Mouse (Mus musculus) liver, embryonic 14.5 days (tissue): ENCODE measurements around the gene Timm8b. TPM values are rescaled to one million over a fixed set of nuclear protein-coding genes. Genes with fewer than 3 reads are reported as not detected.

Experiments
- ATAC-seq: fragments of 200-750 bp; cut with Nextera tagmentation; 2 replicates; pipeline ENCODE4 v1.8.0; 2017; ENCODE audit warnings: moderate number of reproducible peaks, mild to moderate bottlenecking, moderate library complexity; ENCODE audit not compliant: insufficient read depth
- DNase-seq, 3 experiments: peaks; one replicate each; pipeline ENCODE4 v3.0.0-alpha.2; 2012 to 2013; ENCODE audit warnings: low read depth in 3 of 3, low spot score in 3 of 3
- H3K27ac ChIP-seq: fragments of 300-500 bp; sonication (generic); 2 replicates; pipeline ENCODE4 v1.5.1; 2014; ENCODE audit warnings: moderate library complexity, mild to moderate bottlenecking, control low read depth, inconsistent platforms
- H3K27me3 ChIP-seq: fragments of 300-500 bp; sonication (generic); 2 replicates; pipeline ENCODE4 v1.6.1; 2014; ENCODE audit warnings: mild to moderate bottlenecking, low read length, moderate library complexity; ENCODE audit not compliant: control insufficient read depth, insufficient read depth
- H3K36me3 ChIP-seq: fragments of 300-500 bp; sonication (generic); replicated peaks from 2 replicates; pipeline ENCODE4 v1.6.1; 2014; ENCODE audit warnings: low read depth; ENCODE audit not compliant: control insufficient read depth, insufficient read depth
- H3K4me1 ChIP-seq, 2 experiments: fragments of 200-500 bp in 1 of 2; fragments of 300-500 bp in 1 of 2; sonication (generic) in 1 of 2; replicated peaks; 2 replicates each; pipeline ENCODE4 v1.6.1; 2012 to 2014; ENCODE audit warnings: antibody characterized with exemption in 1 of 2, inconsistent platforms in 1 of 2, low read length in 1 of 2; ENCODE audit not compliant: control insufficient read depth in 2 of 2, insufficient read depth in 2 of 2
- H3K4me2 ChIP-seq: fragments of 300-500 bp; sonication (generic); 2 replicates; pipeline ENCODE4 v1.6.1; 2014; ENCODE audit warnings: low read depth, mild to moderate bottlenecking, control low read depth, moderate library complexity
- H3K4me3 ChIP-seq, 2 experiments: fragments of 200-500 bp in 1 of 2; fragments of 300-500 bp in 1 of 2; sonication (generic) in 1 of 2; 2 replicates each; pipeline ENCODE4 v1.5.1; 2012 to 2014; ENCODE audit warnings: low read depth in 2 of 2, low read length in 2 of 2, mild to moderate bottlenecking in 2 of 2, control low read depth in 1 of 2, inconsistent platforms in 1 of 2, moderate library complexity in 1 of 2; ENCODE audit not compliant: insufficient read depth in 1 of 2
- H3K9ac ChIP-seq: fragments of 300-500 bp; sonication (generic); replicated peaks from 2 replicates; pipeline ENCODE4 v1.6.1; 2014; ENCODE audit warnings: mild to moderate bottlenecking, control low read depth, moderate library complexity
- H3K9me3 ChIP-seq: fragments of 300-500 bp; sonication (generic); 2 replicates; pipeline ENCODE4 v1.6.1; 2016; ENCODE audit warnings: low read length, mixed read lengths; ENCODE audit not compliant: control insufficient read depth
- CTCF ChIP-seq: IDR thresholded peaks from 2 replicates; pipeline ENCODE4 v1.5.1; 2016; ENCODE audit warnings: antibody characterized with exemption, low read depth, control low read depth
- EP300 ChIP-seq: IDR thresholded peaks from 2 replicates; pipeline ENCODE4 v1.6.1; 2016; ENCODE audit warnings: antibody characterized with exemption, low read depth
- WGBS: fragments of 180-500 bp; shearing (Covaris S2); extraction: QIAGEN DNeasy Blood & Tissue Kit; methylation state at CpG from one replicate; pipeline ENCODE4 v1.1.7; 2014; ENCODE audit not compliant: insufficient replicate concordance; 5-methylcytosine and 5-hydroxymethylcytosine counted together
- polyA plus RNA-seq, 2 experiments: library from polyadenylated mRNA; depleted of rRNA in 1 of 2; stranded (reverse) in 1 of 2; unstranded in 1 of 2; fragments of >200 nt; fragmentation: Nextera tagmentation in 1 of 2; extraction: Ambion mirVana in 1 of 2; gene quantifications; 2 replicates each; pipeline versions ENCODE4 v1.2.1 to v1.2.3; 2012 to 2014

Gene Timm8b
- polyA plus RNA-seq, 2 experiments: 153 to 263 TPM

DNA sequence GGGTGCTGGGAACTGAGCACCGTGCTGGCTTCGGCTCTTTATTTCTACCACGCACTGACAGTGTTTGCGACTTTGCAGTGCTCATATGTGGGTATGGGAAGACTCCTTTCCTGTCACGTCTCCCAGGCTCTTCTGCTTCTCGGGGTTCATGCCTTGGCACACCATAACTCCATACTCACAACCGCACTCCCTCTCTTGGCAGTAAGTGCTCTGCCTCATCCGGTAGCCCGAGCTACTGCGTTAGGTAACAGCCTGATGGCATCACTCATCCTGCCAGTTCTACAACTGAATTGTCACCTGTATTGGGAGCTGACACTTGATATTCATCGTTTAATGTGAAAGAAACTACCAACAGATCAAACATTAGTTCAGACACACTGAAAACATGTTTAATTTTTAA lies 30.6 kb downstream of the Timm8b start:
- Histone ChIP-seq H3K9me3 (no peaks in the 10 kb centered on the region), H3K4me2 (no peak overlapping the region), H3K27me3 (no peaks in the 10 kb centered on the region), H3K9ac (no peak overlapping the region), H3K27ac (no peak overlapping the region), H3K36me3 (peaks cover 15% of the 10 kb centered on the region), H3K4me1 (no peaks in the 10 kb centered on the region; a peak in 1 of 4 replicates), H3K4me3 (no peak overlapping the region)
- no peak for ATAC-seq
- DNase-seq: no peak
- no peak for TF ChIP-seq CTCF
- no peak for TF ChIP-seq EP300
- 83% methylated on average over 11 of the region's 11 CpGs for WGBS

DNA sequence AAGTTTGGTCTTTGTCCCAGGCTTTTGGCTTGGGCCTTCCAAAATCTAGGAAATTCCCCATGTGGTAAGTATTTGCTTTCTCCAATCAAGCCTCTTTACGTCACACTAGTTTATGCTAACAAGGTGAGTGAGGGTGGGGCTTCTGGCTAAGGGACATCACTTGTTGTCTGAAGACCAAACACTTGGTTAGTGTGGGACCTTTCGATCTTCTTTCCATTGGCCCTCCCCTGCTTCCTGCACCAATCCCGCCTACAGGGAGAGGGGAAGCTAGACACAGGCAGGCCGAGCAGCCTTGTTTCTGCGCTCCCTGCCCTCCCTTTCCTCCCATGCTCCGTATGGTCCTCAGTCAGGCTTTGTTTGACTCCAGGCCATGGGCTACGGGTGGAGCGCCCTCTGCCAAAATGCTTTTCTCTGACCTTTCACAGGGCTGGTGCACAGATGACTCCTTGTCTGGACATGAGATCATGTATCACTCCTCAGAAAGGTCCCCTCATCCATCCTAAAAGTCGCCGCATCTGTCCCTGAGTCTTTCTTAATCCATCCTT lies 43.2 kb downstream of the Timm8b start:
- no peak overlapping the region for H3K4me3 ChIP-seq
- no peak overlapping the region for H3K4me2 ChIP-seq
- TF ChIP-seq CTCF (no peak), EP300 (no peak)
- H3K27ac ChIP-seq: no peak overlapping the region
- DNase-seq (no peak), ATAC-seq (no peak)
- peaks cover 47% of the 10 kb centered on the region for H3K36me3 ChIP-seq
- H3K27me3 ChIP-seq: no peaks in the 10 kb centered on the region
- no peaks in the 10 kb centered on the region for H3K9me3 ChIP-seq
- WGBS: 78% methylated on average over 10 of the region's 10 CpGs
- H3K9ac ChIP-seq: no peak overlapping the region
- peaks cover 6 to 8% of the 10 kb centered on the region in 2 experiments for H3K4me1 ChIP-seq

DNA sequence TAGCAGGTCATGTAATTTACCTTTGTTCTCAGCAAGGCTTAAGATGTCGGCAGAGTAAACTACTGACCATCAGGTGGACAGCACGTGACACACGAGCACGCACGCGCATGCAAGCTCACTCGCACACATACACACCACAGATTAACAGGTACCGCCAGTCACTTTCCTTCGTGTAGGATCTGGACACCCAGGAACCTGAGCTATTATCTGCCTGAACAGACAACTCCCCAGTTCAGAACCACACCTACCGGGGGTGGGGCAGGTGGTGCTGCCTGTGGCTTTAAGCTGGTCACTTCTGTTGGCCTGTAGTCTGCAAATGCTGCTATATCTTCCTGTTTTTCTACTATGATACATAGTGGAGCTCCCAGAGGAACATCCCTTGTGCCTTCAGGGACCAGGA lies 46.8 kb downstream of the Timm8b start:
- no peaks in the 10 kb centered on the region for H3K27me3 ChIP-seq
- H3K27ac ChIP-seq: no peak overlapping the region; the same call in 1 of the 2 replicates
- WGBS: 51% methylated on average over 10 of the region's 10 CpGs
- no peaks in the 10 kb centered on the region for H3K9me3 ChIP-seq
- H3K4me1 ChIP-seq: peaks cover 6 to 8% of the 10 kb centered on the region in 2 experiments
- no peak overlapping the region for H3K4me3 ChIP-seq
- H3K36me3 ChIP-seq: peaks cover 29% of the 10 kb centered on the region
- peak overlapping the region; percentile 13 for H3K4me2 ChIP-seq
- DNase-seq: peak in 1 of 3 experiments; percentile 46
- H3K9ac ChIP-seq: no peak overlapping the region
- peak; percentile 82 for ATAC-seq
- TF ChIP-seq EP300 (no peak), CTCF (no peak)

Other genes starting within 250 kb of the Timm8b start
- gene Plet1, start 109.4 kb upstream of the Timm8b start, polyA plus RNA-seq (2012; rRNA removed): 0.11 and 0.17 TPM in 2 replicates
- gene Plet1, start 109.4 kb upstream of the Timm8b start, polyA plus RNA-seq (2014; fragmentation: Nextera tagmentation; extraction: Ambion mirVana): 0.10 and 0.15 TPM in 2 replicates
- gene Pts, start 75.2 kb upstream of the Timm8b start, polyA plus RNA-seq (2012; rRNA removed): 16.0 and 23.7 TPM in 2 replicates
- gene Pts, start 75.2 kb upstream of the Timm8b start, polyA plus RNA-seq (2014; fragmentation: Nextera tagmentation; extraction: Ambion mirVana): 32.7 and 34.4 TPM in 2 replicates
- gene Il18, start 49.1 kb upstream of the Timm8b start, polyA plus RNA-seq (2012; rRNA removed): 3.0 and 4.9 TPM in 2 replicates
- 8.1 and 9.7 TPM in 2 replicates for gene Il18, start 49.1 kb upstream of the Timm8b start, polyA plus RNA-seq (2014; fragmentation: Nextera tagmentation; extraction: Ambion mirVana)
- 0.12 and 0.28 TPM in 2 replicates for gene Bco2, start 48.7 kb upstream of the Timm8b start, polyA plus RNA-seq (2012; rRNA removed)
- 0.33 and 0.58 TPM in 2 replicates for gene Bco2, start 48.7 kb upstream of the Timm8b start, polyA plus RNA-seq (2014; fragmentation: Nextera tagmentation; extraction: Ambion mirVana)
- gene Tex12, start 42.6 kb upstream of the Timm8b start, polyA plus RNA-seq (2012; rRNA removed): not detected in 2 replicates
- gene Tex12, start 42.6 kb upstream of the Timm8b start, polyA plus RNA-seq (2014; fragmentation: Nextera tagmentation; extraction: Ambion mirVana): not detected in 2 replicates
- 167 and 179 TPM in 2 replicates for gene Sdhd, start 98 bp upstream of the Timm8b start, polyA plus RNA-seq (2012; rRNA removed)
- 322 and 337 TPM in 2 replicates for gene Sdhd, start 98 bp upstream of the Timm8b start, polyA plus RNA-seq (2014; fragmentation: Nextera tagmentation; extraction: Ambion mirVana)
- gene Pih1d2, start 13.4 kb downstream of the Timm8b start, polyA plus RNA-seq (2012; rRNA removed): 0.18 and 0.78 TPM in 2 replicates
- 0.56 and 1.4 TPM in 2 replicates for gene Pih1d2, start 13.4 kb downstream of the Timm8b start, polyA plus RNA-seq (2014; fragmentation: Nextera tagmentation; extraction: Ambion mirVana)
- 2.9 and 4.7 TPM in 2 replicates for gene Nkapd1, start 13.6 kb downstream of the Timm8b start, polyA plus RNA-seq (2012; rRNA removed)
- 7.0 and 7.3 TPM in 2 replicates for gene Nkapd1, start 13.6 kb downstream of the Timm8b start, polyA plus RNA-seq (2014; fragmentation: Nextera tagmentation; extraction: Ambion mirVana)
- 7.0 and 14.4 TPM in 2 replicates for gene Dlat, start 55.9 kb downstream of the Timm8b start, polyA plus RNA-seq (2012; rRNA removed)
- gene Dlat, start 55.9 kb downstream of the Timm8b start, polyA plus RNA-seq (2014; fragmentation: Nextera tagmentation; extraction: Ambion mirVana): 32.0 and 35.7 TPM in 2 replicates
- gene Dixdc1, start 135.6 kb downstream of the Timm8b start, polyA plus RNA-seq (2012; rRNA removed): 0.56 and 0.57 TPM in 2 replicates
- gene Dixdc1, start 135.6 kb downstream of the Timm8b start, polyA plus RNA-seq (2014; fragmentation: Nextera tagmentation; extraction: Ambion mirVana): 0.84 and 1.2 TPM in 2 replicates
- 1.8 and 2.2 TPM in 2 replicates for gene 2310030G06Rik, start 142.6 kb downstream of the Timm8b start, polyA plus RNA-seq (2012; rRNA removed)
- 2.1 and 2.3 TPM in 2 replicates for gene 2310030G06Rik, start 142.6 kb downstream of the Timm8b start, polyA plus RNA-seq (2014; fragmentation: Nextera tagmentation; extraction: Ambion mirVana)
- 1.7 and 2.7 TPM in 2 replicates for gene Cryab, start 147.4 kb downstream of the Timm8b start, polyA plus RNA-seq (2012; rRNA removed)
- gene Cryab, start 147.4 kb downstream of the Timm8b start, polyA plus RNA-seq (2014; fragmentation: Nextera tagmentation; extraction: Ambion mirVana): 4.5 and 4.7 TPM in 2 replicates
- 0.20 and 0.35 TPM in 2 replicates for gene Hspb2, start 148.4 kb downstream of the Timm8b start, polyA plus RNA-seq (2012; rRNA removed)
- gene Hspb2, start 148.4 kb downstream of the Timm8b start, polyA plus RNA-seq (2014; fragmentation: Nextera tagmentation; extraction: Ambion mirVana): not detected in 2 replicates
- 4.0 and 5.2 TPM in 2 replicates for gene Fdxacb1, start 164.3 kb downstream of the Timm8b start, polyA plus RNA-seq (2012; rRNA removed)
- 9.4 and 12.8 TPM in 2 replicates for gene Fdxacb1, start 164.3 kb downstream of the Timm8b start, polyA plus RNA-seq (2014; fragmentation: Nextera tagmentation; extraction: Ambion mirVana)
- gene Alg9, start 171.1 kb downstream of the Timm8b start, polyA plus RNA-seq (2012; rRNA removed): 10.1 and 10.8 TPM in 2 replicates
- gene Alg9, start 171.1 kb downstream of the Timm8b start, polyA plus RNA-seq (2014; fragmentation: Nextera tagmentation; extraction: Ambion mirVana): 12.7 and 13.5 TPM in 2 replicates
- 11.4 and 11.5 TPM in 2 replicates for gene 1110032A03Rik, start 171.6 kb downstream of the Timm8b start, polyA plus RNA-seq (2012; rRNA removed)
- gene 1110032A03Rik, start 171.6 kb downstream of the Timm8b start, polyA plus RNA-seq (2014; fragmentation: Nextera tagmentation; extraction: Ambion mirVana): 15.8 and 16.9 TPM in 2 replicates
- gene Ppp2r1b, start 241.4 kb downstream of the Timm8b start, polyA plus RNA-seq (2012; rRNA removed): 20.9 and 27.7 TPM in 2 replicates
- 69.1 and 75.0 TPM in 2 replicates for gene Ppp2r1b, start 241.4 kb downstream of the Timm8b start, polyA plus RNA-seq (2014; fragmentation: Nextera tagmentation; extraction: Ambion mirVana)